Mouse (Mus musculus) adipocyte (in vitro differentiated cells): ENCODE measurements around the gene Asprv1.

Experiments used
- DNase-seq: peaks from one replicate; pipeline ENCODE4 v3.0.0-alpha.2; 2016; ENCODE audit warnings: low spot score

The Asprv1 gene

GRCm38 (mm10) chr6:86623201-86623600 lies 4.8 kb upstream of the Asprv1 start:
- DNase-seq = no peak

DNA sequence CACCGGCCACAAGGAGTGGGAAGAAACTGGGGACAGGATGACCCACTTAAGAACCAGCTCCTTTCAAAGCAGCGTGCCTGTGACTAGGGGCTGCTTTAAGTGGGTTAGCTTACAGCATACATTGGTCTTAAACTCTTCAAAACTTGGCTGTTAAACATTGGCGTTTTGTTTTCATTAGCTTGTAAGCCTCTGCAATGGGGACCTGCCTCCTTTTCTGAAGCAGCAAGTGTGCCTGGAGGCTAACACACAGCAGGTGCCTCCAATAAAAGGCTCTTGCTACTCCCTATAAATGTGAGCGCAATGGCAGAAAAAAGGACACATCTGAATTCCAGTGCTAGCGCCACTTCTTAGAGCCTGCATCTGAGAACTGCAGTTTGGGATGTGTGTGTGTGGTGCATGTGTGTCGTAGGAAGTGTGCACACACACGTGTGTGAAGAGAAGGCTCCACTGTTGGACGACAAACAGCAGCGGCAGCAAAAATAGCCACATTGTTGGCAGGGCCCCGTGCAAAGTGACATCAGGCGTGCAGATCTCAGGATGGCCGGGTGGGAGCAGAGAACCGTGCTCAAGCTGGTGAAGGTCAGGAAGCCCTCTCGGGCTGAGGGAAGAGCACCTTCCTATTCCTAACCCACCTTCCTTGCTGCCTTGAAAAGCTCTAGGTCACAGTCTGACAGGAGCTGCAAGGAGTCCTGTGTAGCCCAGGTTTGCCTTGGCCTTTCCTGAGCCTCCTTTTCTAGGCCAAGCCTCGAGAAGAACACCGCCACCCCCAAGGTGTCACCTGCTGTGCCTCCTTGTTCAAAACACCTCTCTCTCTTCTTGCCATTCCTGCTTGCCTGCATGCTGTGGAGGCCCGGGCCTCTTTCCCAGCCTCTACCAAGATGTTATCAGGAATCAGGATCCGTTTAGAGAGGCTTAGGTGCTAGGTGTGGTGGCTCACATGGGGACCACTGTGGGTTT lies 3.6 kb upstream of the Asprv1 start:
- no peak for DNase-seq

- DNase-seq = no peak
Observed at GRCm38 (mm10) chr6:86630141-86630540, 2.2 kb downstream of the Asprv1 start.

- peak; percentile 55 for DNase-seq
Observed at GRCm38 (mm10) chr6:86636495-86636894, 8.5 kb downstream of the Asprv1 start.

DNA sequence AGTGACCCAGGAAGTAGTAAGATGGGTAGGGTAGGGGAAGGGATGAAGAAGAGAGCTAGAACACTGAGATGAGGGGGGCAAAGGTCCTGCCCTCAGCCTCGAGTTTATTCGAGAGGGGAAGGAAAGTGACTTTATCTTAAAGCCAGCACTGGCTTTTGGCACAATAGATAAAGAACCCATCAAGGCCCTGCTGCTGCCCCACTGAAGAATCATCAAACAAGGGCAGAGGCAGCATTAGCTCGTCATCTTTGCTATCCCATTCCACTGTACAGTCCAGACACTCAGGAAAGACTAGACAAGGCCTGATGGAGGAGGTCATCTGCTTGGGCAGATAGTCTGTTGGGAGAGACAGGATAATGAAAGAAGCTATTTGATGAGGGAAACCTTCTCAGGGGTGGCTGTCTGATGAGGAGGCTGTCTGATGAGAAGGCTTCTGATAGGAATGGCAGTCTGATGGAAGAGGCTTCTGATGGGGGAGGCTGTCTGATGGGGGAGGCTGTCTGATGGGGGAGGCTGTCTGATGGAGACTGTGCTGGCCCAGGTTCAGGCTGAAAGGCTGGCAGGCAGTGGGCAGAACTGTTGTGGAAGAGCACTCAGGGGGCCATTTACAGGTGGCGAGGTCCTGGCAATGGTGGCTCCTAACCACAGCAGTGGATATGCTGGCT lies 9.3 kb downstream of the Asprv1 start:
- no peak for DNase-seq

DNA sequence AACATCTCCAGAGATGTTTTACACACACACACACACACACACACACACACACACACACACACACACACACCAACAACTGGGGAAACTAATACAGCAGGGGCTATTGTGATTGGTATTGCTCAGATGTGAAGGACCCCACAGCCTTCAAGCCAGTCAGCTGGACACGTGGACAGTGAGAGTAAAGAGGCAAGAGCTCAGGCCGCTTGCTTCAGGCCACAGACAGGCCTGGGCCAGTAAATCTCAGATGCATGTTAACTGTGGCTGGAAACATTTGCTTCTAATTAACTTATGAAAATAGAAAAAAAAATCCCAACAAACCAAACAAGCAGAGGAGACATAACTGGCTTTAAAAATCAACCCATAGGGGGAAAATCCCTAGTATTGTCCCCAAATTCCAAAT lies 9.9 kb downstream of the Asprv1 start:
- peak; percentile 45 for DNase-seq

DNA sequence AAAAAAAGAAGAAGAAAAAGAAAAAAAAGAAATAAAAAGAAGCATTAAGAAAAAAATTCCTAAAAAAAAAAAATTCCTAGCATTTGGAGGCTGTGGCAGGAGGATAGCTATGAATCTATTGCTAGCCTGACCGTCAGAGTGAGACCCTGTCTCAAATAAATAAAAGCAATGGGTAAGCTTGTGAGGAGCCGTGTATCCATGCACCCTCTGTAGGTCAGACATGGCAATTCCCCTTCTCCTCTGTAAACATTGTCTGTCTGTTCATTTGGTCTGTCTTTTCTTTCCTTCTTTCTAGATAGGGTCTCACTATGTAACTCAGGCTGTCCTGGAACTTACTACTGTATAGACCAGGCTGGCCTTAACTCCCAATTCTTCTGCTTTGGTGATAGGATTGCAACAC lies 10.5 kb downstream of the Asprv1 start:
- DNase-seq = peak; percentile 60

GRCm38 (mm10) chr6:86639180-86640160 lies 11.5 kb downstream of the Asprv1 start:
- peak; percentile 66 for DNase-seq

GRCm38 (mm10) chr6:86640161-86640560 lies 12.2 kb downstream of the Asprv1 start:
- DNase-seq = no peak

DNA sequence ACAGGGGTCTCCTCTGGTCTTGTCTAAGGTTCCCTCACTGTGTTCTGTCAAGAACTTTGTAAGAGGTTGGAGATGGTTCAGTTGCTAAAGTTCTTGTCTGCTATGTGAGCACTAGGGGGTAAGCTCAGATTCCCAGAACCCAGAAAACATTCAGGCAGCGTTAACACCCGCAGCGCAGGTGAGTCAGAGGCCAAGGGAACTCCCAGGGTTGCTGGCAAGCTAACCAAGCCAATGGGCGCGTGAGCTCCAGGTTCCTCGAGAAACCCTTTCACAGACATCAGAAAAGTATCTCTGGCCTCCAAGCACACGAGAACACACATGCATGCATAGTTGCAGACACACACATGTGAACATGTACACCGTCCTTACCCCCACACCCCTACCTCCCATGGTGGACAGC lies 12.8 kb downstream of the Asprv1 start:
- no peak for DNase-seq

GRCm38 (mm10) chr6:86641716-86642115 lies 13.8 kb downstream of the Asprv1 start:
- DNase-seq = no peak

DNA sequence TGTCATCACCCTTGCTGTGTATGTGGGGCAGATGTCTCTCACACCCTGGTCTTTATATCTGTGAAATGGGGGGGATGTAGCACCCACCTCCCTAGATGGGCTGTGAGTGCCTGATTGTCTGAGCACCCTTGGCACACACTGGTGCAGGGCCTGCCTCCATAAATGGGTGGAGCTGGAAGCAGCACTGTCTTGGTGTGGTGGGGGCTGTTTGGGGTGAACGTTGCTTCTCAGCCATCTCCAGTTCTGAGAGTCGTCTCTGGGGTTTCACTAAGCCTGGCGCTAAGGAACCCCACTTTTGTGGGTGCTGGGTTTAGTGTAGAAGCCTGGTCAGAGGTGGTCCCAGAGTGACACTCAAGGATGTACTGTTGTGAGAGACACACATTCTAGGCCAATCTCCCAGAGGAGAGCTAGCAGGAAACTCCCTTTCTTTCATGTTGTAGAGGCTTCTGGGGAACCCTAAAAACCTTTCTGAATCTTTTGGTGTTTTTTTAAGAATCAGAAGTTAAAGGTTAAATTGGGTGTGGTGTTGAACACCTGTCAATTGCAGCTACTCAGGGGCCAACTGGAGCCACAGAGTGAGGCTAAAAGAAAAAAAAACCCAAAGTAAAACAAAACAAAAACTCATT lies 16.9 kb downstream of the Asprv1 start:
- no peak for DNase-seq

DNA sequence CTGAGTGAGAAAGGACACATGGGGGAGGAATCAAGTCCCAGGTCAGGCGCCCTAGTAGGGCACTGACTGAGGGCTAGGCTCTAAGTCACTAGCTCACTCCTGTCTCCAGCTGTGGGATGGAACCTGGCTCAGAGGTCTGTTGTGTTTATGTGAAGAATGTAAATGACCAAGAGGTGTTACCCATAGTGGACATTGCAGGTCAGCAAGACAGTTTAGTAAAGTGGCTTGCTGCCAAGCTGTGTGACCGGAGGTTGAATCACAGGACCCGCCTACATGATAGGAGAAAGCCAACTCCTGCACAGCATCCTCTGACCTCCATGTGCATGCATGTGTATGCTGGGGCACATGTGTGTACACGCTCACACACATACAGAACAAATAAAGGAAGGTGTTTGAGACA lies 17.6 kb downstream of the Asprv1 start:
- DNase-seq = no peak

- no peak for DNase-seq
Observed at GRCm38 (mm10) chr6:86646143-86646542, 18.2 kb downstream of the Asprv1 start.

DNA sequence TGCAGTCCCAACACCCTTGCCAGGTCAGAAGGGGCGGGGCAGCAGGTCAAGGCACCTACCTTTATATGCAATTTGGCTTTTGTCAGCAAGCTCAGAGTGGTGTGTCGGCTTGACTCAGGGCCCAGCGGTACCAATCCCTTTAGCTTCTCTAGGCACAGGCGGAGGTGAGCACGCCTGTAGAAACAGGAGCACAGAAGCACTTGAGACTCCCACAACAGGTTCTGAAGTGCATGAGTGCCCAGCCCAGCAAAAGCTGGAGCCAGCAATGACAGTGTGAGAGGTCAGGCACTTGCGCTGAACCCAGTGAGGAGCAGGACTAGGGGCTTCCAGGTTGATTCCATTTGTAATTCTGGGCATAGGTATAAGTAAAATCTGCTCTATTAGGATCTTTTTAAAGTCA lies 25.1 kb downstream of the Asprv1 start:
- DNase-seq = no peak

- DNase-seq = no peak
Observed at GRCm38 (mm10) chr6:86654270-86654916, 26.4 kb downstream of the Asprv1 start.

DNA sequence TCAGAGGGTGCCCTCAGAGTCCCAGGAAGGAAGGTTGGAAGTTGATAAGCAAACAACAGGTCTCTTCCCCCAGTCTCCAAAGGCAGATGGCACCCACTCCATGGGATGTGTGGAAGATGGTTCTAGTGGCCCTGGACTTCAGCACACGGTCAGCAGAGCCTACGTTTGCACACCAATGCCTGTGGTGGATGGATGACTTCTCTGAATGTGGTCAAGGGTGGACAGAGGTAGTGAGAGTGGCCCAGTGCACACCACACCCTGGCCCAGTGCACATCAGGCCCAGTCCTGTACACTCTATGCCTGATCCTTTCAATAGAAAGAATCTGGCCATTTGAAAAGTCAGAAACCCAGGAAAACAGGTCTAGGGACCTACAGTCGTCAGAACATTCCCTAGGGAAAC lies 30.5 kb downstream of the Asprv1 start:
- DNase-seq = no peak

DNA sequence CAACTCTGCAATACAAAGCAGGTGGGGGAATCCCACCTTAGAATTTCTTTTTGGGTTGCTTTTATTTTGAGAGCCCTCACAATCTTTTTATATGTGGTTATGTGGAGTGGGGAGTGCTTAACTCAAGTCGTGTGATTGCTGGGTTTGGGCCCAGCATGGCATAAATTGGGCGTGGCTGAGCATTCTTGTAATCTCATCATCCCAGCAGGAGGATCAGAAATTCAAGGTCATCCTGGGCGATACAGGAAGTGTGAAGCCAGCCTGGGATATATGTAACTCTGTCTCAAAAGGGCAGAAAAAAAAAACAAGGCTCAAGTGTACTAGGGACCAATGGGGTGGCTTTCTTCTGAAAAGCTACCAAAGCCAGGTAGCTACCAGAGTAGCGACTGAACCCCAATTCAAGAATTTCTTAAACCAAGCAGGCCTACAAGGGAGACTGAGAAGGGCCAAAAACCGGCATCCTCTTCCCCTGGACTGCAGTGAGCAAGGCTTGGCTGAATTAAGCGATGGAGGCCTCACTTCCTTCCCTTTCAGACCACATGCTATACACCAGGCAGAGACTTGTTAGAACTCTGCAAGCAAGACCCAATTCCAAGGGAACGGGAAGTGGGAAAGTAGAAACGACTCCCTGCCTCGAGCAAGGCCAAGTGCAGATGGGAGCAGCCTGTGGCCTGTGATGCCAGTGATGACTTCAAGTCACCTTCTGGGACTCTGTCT lies 32.4 kb downstream of the Asprv1 start:
- DNase-seq = no peak

DNA sequence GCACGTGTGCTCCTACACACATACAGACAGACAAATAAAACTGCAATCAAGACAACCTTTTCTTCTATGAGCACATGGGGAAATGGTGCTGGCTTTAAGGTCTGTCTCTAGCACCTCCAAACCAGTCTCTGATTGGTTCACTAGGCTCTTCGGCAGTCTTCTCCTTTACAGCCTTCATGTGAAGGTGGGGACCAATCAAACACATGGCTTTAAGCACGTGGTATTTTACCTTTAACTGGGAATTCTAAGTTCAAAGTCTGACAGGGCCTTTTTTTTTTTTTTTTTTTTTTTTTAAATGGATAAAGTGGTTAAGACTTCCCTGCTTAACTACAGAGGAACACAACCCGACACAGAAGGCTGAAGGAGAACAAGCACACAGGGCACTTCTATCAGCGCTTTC lies 37.1 kb downstream of the Asprv1 start:
- no peak for DNase-seq

- no peak for DNase-seq
Observed at GRCm38 (mm10) chr6:86665560-86666307, 37.8 kb downstream of the Asprv1 start.
